Mouse (Mus musculus) limb, embryonic 14.5 days (tissue): ENCODE data around the gene BC052040. TPM values are rescaled to one million over a fixed set of nuclear protein-coding genes. Genes with fewer than 3 reads are reported as not detected.

Experiments
- ATAC-seq: fragments of 200-750 bp; cut with Nextera tagmentation; 2 replicates; pipeline ENCODE4 v1.8.0; 2017; ENCODE audit warnings: low read depth, moderate number of reproducible peaks, moderate TSS enrichment; ENCODE audit not compliant: low FRiP score
- DNase-seq: peaks from one replicate; pipeline ENCODE4 v3.0.0-alpha.2; 2015; ENCODE audit warnings: low spot score
- H3K27ac ChIP-seq: fragments of 300-500 bp; sonication (generic); replicated peaks from 2 replicates; pipeline ENCODE4 v1.5.1; 2014; ENCODE audit warnings: low read depth, mild to moderate bottlenecking, low read length, moderate library complexity, mixed read lengths
- H3K27me3 ChIP-seq: fragments of 300-500 bp; sonication (generic); 2 replicates; pipeline ENCODE4 v1.6.1; 2014; ENCODE audit warnings: low read length, mixed read lengths; ENCODE audit not compliant: control insufficient read depth, insufficient read depth
- H3K36me3 ChIP-seq: fragments of 300-500 bp; sonication (generic); 2 replicates; pipeline ENCODE4 v1.6.1; 2014; ENCODE audit warnings: mild to moderate bottlenecking, low read length, moderate library complexity, mixed read lengths; ENCODE audit not compliant: control insufficient read depth, insufficient read depth
- H3K4me1 ChIP-seq: fragments of 300-500 bp; sonication (generic); 2 replicates; pipeline ENCODE4 v1.6.1; 2014; ENCODE audit warnings: antibody characterized with exemption, low read length, mixed read lengths; ENCODE audit not compliant: control insufficient read depth, insufficient read depth
- H3K4me2 ChIP-seq: fragments of 300-500 bp; sonication (generic); replicated peaks from 2 replicates; pipeline ENCODE4 v1.6.1; 2014; ENCODE audit warnings: low read depth, mild to moderate bottlenecking, low read length, moderate library complexity; ENCODE audit not compliant: severe bottlenecking
- H3K4me3 ChIP-seq: fragments of 300-500 bp; sonication (generic); replicated peaks from 2 replicates; pipeline ENCODE4 v1.5.1; 2014; ENCODE audit warnings: low read length
- H3K9ac ChIP-seq: fragments of 300-500 bp; sonication (generic); 2 replicates; pipeline ENCODE4 v1.6.1; 2014; ENCODE audit warnings: mild to moderate bottlenecking, low read depth, low read length, moderate library complexity; ENCODE audit not compliant: severe bottlenecking
- H3K9me3 ChIP-seq: fragments of 300-500 bp; sonication (generic); 2 replicates; pipeline ENCODE4 v1.6.1; 2016; ENCODE audit warnings: low read length; ENCODE audit not compliant: control insufficient read depth
- POLR2A ChIP-seq: fragments of 200-500 bp; IDR thresholded peaks from 2 replicates; pipeline ENCODE4 v1.8.0; 2012; ENCODE audit warnings: inconsistent platforms, mild to moderate bottlenecking, moderate library complexity, borderline replicate concordance; ENCODE audit not compliant: insufficient read depth, insufficient read length; ENCODE audit errors: extremely low read depth
- WGBS: fragments of 180-500 bp; shearing (Covaris S2); extraction: QIAGEN DNeasy Blood & Tissue Kit; methylation state at CpG from one replicate; pipeline ENCODE4 v1.1.7; 2014; 5-methylcytosine and 5-hydroxymethylcytosine counted together
- polyA plus RNA-seq, 2 experiments: library from polyadenylated mRNA; depleted of rRNA in 1 of 2; stranded (reverse) in 1 of 2; unstranded in 1 of 2; fragments of >200 nt; fragmentation: Nextera tagmentation in 1 of 2; extraction: Ambion mirVana in 1 of 2; gene quantifications; 2 replicates each; pipeline versions ENCODE4 v1.2.1 to v1.2.3; 2012 to 2014

The BC052040 gene
- polyA plus RNA-seq, 2 experiments, result 7.9 to 8.1 TPM

DNA sequence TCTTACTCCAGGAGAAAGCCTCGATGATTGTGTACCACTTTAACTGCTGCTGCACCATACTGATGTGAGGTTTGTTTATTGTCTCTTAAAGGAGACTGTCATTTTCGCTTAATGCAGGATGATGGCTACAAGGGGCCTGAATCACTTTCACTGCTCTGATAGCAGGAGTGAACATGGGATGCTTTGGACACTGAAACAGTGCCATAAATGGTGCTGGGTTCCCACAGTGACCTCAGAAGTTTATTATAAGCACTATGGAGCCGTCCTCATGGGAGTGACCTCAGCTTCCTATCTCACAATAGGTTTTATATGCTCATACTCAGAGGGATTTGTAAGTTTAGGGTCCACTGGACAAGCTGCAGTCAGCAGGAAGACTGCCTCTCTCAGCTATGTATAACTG lies 149.7 kb downstream of the BC052040 start:
- WGBS, result 70% methylated on average over 3 of the region's 3 CpGs
- Histone ChIP-seq H3K4me1 (peaks cover 10% of the 10 kb centered on the region), H3K27ac (no peak overlapping the region), H3K9ac (no peak overlapping the region), H3K36me3 (peaks cover 3% of the 10 kb centered on the region; the same call in 1 of the 2 replicates), H3K27me3 (no peaks in the 10 kb centered on the region), H3K4me3 (no peak overlapping the region), H3K9me3 (no peaks in the 10 kb centered on the region), H3K4me2 (no peak overlapping the region)
- no peak for ATAC-seq
- TF ChIP-seq POLR2A, result no peak
- no peak for DNase-seq

DNA sequence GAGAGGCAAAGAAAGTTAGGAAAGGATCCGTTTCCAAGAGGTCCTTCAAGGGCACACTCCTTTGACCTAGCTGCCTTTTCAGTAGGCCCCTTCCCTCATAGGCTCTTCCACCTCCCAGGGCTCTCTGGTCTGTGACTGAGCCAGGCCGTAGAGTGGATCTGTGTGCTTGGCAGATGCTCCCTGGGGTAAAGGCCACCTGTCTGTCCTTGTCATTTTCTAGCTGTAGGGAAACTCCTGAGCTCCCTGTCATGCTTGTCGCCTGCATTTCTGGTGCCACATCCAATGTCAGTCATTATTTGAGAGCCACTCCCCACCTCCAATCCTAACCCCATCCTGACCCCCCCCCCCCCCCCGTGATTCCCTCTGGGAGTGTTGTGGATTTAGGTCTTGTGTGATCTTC lies 151.1 kb downstream of the BC052040 start:
- ATAC-seq (0 out of 2 replicates have a peak, but pooled peaks have one; percentile 7), DNase-seq (no peak)
- Histone ChIP-seq H3K4me1 (peaks cover 10% of the 10 kb centered on the region), H3K4me3 (no peak overlapping the region), H3K9ac (no peak overlapping the region), H3K9me3 (no peaks in the 10 kb centered on the region), H3K4me2 (no peak overlapping the region), H3K36me3 (peaks cover 3% of the 10 kb centered on the region; the same call in 1 of the 2 replicates), H3K27ac (no peak overlapping the region), H3K27me3 (no peaks in the 10 kb centered on the region)
- TF ChIP-seq POLR2A, result no peak
- 74% methylated on average over 4 of the region's 4 CpGs for WGBS

DNA sequence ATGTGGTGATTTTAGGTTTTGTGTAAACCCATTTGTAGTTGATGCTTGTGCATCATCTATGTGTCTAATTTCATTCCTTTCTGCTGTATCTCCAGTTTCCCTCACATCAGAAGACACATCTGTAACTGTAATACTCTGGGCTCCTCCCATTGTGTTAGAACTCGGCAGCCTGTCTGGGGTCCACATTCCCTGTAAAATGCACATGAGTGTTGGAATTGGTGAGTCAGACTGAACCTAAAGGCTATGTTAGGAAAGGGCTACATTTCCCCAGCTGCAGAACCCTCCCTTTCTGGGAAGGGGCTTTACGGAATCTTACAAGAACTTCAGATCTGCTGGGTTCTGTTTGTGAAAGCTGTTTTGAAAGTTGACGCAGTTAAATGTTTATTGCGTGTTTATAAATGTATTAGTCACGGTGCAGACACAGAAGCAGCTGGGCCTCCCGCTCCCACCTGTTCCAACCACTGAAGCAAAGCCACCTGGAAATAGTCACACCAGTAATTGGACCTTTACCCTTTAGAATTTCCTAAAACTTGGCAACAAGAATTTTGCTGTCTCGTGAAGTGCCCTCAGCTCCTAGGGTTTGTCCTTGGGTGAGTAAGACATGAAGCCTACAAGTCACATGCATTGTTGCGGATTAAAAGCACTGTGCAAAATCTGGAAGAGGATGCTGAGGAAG lies 151.6 kb downstream of the BC052040 start:
- H3K9me3 ChIP-seq, result no peaks in the 10 kb centered on the region
- H3K27ac ChIP-seq, result no peak overlapping the region
- peaks cover 10% of the 10 kb centered on the region for H3K4me1 ChIP-seq
- DNase-seq, result peak; percentile 20
- H3K27me3 ChIP-seq, result no peaks in the 10 kb centered on the region
- no peak overlapping the region for H3K4me3 ChIP-seq
- WGBS, result 28% methylated on average over 8 of the region's 8 CpGs
- no peak for TF ChIP-seq POLR2A
- peak; percentile 73 for ATAC-seq
- no peak overlapping the region for H3K9ac ChIP-seq
- H3K4me2 ChIP-seq, result no peak overlapping the region
- H3K36me3 ChIP-seq, result 0 out of 2 replicates have a peak, but pooled peaks cover under 1% of the 10 kb centered on the region

DNA sequence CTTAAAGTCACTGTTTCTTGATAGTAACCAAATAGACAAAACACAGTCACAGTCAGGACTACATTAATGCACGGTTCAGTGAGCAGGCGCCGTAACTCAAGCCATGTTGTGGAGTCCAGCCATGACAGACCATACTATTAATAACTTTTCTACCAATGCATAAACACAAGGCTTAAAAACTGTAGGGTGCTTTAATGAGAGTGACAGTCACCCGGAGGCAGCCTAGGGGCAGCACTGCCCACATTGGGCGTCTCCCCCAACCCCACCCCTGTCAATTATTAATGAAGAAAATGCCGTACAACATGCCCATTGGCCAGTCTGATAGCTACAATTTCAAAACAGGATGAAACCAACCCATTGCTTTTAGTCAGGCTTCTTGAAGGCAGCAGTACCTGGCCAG lies 153.3 kb downstream of the BC052040 start:
- no peak for TF ChIP-seq POLR2A
- Histone ChIP-seq H3K9ac (no peak overlapping the region), H3K27ac (no peak overlapping the region), H3K4me2 (no peak overlapping the region), H3K36me3 (no peaks in the 10 kb centered on the region), H3K4me1 (peaks cover 10% of the 10 kb centered on the region), H3K4me3 (no peak overlapping the region), H3K9me3 (no peaks in the 10 kb centered on the region), H3K27me3 (no peaks in the 10 kb centered on the region)
- WGBS, result 85% methylated on average over 6 of the region's 6 CpGs
- DNase-seq, result no peak
- no peak for ATAC-seq

DNA sequence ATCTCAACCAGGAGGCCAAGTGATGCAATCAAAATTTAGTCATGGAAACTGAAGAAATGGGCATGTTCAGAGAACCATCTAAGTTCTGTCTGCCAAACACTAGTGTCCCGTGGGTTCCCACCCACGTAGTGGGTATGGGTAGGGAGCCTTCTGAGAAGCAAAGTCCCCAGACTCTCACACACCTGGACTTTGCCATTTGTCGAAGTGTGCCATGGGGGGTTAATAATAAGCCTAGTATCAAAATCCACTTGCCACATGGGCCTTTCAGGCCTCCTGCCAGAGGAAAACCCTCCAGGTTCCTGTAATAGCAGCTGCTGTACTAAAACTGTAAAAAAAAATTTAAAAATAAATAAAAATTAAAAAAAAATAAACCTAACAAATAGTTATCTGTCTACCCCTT lies 154.9 kb downstream of the BC052040 start:
- Histone ChIP-seq H3K36me3 (no peaks in the 10 kb centered on the region), H3K9ac (no peak overlapping the region), H3K9me3 (no peaks in the 10 kb centered on the region), H3K27me3 (no peaks in the 10 kb centered on the region), H3K27ac (no peak overlapping the region), H3K4me2 (no peak overlapping the region), H3K4me1 (peaks cover 10% of the 10 kb centered on the region), H3K4me3 (no peak overlapping the region)
- TF ChIP-seq POLR2A, result no peak
- 86% methylated on average over 3 of the region's 3 CpGs for WGBS
- no peak for ATAC-seq
- no peak for DNase-seq
